Mouse (Mus musculus) kidney, embryonic 14.5 days (tissue): ENCODE measurements around the gene Mmachc. TPM values are rescaled to one million over a fixed set of nuclear protein-coding genes. Genes with fewer than 3 reads are reported as not detected.
"Not testable (repeated sequence)": the region's sequence is repeated elsewhere in the genome, so short reads cannot be mapped to it uniquely, and the experiment has no call there.

Experiments used
- ATAC-seq: fragments of 200-750 bp; cut with Nextera tagmentation; 2 replicates; pipeline ENCODE4 v1.8.0; 2017; ENCODE audit warnings: moderate number of reproducible peaks, mild to moderate bottlenecking, moderate TSS enrichment, moderate library complexity; ENCODE audit not compliant: low FRiP score, low TSS enrichment
- H3K27ac ChIP-seq: fragments of 300-500 bp; sonication (generic); 2 replicates; pipeline ENCODE4 v1.5.1; 2014; ENCODE audit warnings: low read depth, mild to moderate bottlenecking, low read length, moderate library complexity, mixed read lengths
- H3K27me3 ChIP-seq: fragments of 300-500 bp; sonication (generic); 2 replicates; pipeline ENCODE4 v1.6.1; 2014; ENCODE audit warnings: mild to moderate bottlenecking, low read length; ENCODE audit not compliant: control insufficient read depth, insufficient read depth
- H3K36me3 ChIP-seq: fragments of 300-500 bp; sonication (generic); 2 replicates; pipeline ENCODE4 v1.6.1; 2014; ENCODE audit warnings: low read length, mixed read lengths; ENCODE audit not compliant: control insufficient read depth, insufficient read depth
- H3K4me1 ChIP-seq: fragments of 300-500 bp; sonication (generic); 2 replicates; pipeline ENCODE4 v1.6.1; 2014; ENCODE audit warnings: low read length, mixed read lengths; ENCODE audit not compliant: control insufficient read depth, insufficient read depth
- H3K4me2 ChIP-seq: fragments of 300-500 bp; sonication (generic); replicated peaks from 2 replicates; pipeline ENCODE4 v1.6.1; 2014; ENCODE audit warnings: low read depth, mild to moderate bottlenecking, low read length
- H3K4me3 ChIP-seq: fragments of 300-500 bp; sonication (generic); 2 replicates; pipeline ENCODE4 v1.5.1; 2014; ENCODE audit warnings: mild to moderate bottlenecking, low read length
- H3K9ac ChIP-seq: fragments of 300-500 bp; sonication (generic); 2 replicates; pipeline ENCODE4 v1.6.1; 2014; ENCODE audit warnings: low read depth, mild to moderate bottlenecking, low read length, moderate library complexity
- H3K9me3 ChIP-seq: fragments of 300-500 bp; sonication (generic); 2 replicates; pipeline ENCODE4 v1.6.1; 2016; ENCODE audit warnings: low read length; ENCODE audit not compliant: control insufficient read depth
- WGBS: fragments of 180-500 bp; shearing (Covaris S2); extraction: QIAGEN DNeasy Blood & Tissue Kit; methylation state at CpG from one replicate; pipeline ENCODE4 v1.1.7; 2014; 5-methylcytosine and 5-hydroxymethylcytosine counted together
- polyA plus RNA-seq: library from polyadenylated mRNA; unstranded; fragments of >200 nt; fragmentation: Nextera tagmentation; extraction: Ambion mirVana; gene quantifications from 2 replicates; pipeline ENCODE4 v1.2.1, GENCODE M21; 2014

Mmachc gene
- polyA plus RNA-seq, 1 experiment from 2014 or later: 25.5 TPM

DNA sequence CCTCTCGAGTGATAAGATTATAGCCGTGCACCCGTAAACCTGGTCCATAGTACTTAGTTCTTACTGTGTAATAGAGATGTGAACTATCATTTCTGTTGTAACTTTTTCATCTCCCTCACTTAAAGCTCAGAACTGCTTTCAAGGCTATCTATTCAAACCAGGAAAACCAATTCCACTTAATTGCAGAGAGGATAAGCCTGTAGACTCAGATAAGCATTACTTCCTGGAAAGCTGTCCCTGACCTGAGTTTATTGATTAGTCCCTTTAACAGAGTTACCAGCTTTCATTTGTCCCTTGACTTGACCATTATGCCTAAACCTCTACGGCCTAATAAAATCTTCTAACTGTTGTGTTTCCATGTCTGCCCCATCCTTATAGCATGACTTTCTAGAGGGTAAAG, 24.2 kb downstream of the Mmachc start:
- whole genome bisulfite sequencing: 90% methylated on average over 4 of the region's 4 CpGs
- H3K4me3 ChIP-seq: no peak overlapping the region
- no peak for ATAC-seq
- no peak overlapping the region for H3K27ac ChIP-seq
- no peak overlapping the region for H3K4me2 ChIP-seq
- H3K9ac ChIP-seq: no peak overlapping the region
- H3K9me3 ChIP-seq: no peaks in the 10 kb centered on the region
- H3K27me3 ChIP-seq: no peaks in the 10 kb centered on the region
- H3K4me1 ChIP-seq: peaks cover 19% of the 10 kb centered on the region; the same call in 1 of the 2 replicates
- H3K36me3 ChIP-seq: peaks cover 13% of the 10 kb centered on the region

DNA sequence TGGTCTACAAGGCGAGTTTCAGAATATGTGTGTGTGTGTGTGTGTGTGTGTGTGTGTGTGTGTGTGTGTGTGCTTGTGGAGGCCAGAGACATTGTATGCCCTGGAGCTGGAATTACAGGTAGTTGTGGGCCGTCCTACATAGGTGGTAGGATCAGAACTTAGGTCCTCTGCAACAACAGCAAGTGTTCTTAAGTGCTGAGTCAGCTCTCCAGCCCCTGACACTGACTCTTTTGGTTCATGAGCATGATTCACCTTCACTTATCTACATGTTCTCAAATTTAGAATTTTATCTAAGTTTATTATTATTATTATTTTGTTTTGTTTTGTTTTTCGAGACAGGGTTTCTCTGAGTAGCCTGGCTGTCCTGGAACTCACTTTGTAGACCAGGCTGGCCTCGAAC, 27.7 kb downstream of the Mmachc start:
- H3K4me3 ChIP-seq, H3K4me2 ChIP-seq, H3K27me3 ChIP-seq, ATAC-seq, H3K9ac ChIP-seq, H3K4me1 ChIP-seq, H3K9me3 ChIP-seq, H3K36me3 ChIP-seq, H3K27ac ChIP-seq: not testable (repeated sequence)
- 92% methylated on average over 4 of the region's 4 CpGs for WGBS

DNA sequence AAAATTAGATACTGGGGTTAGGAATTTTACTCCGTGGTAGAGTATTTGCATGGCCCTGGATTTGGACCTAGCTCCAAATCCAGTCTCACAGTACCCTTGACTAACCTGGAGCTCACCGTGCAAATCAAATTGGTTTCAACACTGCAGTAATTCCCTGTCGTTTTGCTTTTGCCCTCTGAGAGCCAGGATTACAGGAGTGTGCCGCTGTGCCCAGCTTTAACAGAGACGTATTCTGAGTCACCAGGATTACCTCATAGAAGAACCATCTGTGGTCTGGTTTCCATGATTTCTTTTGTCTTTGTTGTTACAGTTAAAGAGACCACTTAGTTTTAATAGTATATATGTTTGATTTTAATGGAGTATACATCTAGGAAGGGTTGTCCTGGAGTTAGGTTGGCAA, 29.1 kb downstream of the Mmachc start:
- no peak overlapping the region for H3K27ac ChIP-seq
- H3K4me2 ChIP-seq: no peak overlapping the region
- no peaks in the 10 kb centered on the region for H3K4me1 ChIP-seq
- no peak overlapping the region for H3K9ac ChIP-seq
- no peak for ATAC-seq
- WGBS: 78% methylated on average over 5 of the region's 5 CpGs
- no peak overlapping the region for H3K4me3 ChIP-seq
- no peaks in the 10 kb centered on the region for H3K9me3 ChIP-seq
- H3K36me3 ChIP-seq: no peaks in the 10 kb centered on the region
- no peaks in the 10 kb centered on the region for H3K27me3 ChIP-seq

DNA sequence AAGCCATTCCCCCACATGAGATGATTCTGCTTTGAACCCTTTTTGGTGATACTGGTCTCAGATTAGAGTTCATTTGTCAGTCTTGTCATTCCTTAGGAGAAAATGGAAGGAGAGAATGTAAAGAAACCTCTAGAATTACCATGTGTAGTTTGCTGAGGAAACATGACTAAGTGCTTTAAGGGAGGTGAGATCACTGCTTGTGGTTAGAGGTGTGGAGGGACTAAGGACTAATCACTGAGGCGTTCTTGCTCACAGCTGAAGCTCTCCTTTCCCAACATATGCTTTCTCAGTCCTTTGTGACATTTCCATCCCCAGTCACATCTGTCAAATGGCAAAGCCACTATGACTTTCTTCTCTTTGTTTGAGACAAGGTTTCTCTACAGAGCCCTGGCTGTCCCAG, 30.4 kb downstream of the Mmachc start:
- Histone ChIP-seq H3K9ac (no peak overlapping the region), H3K4me1 (no peaks in the 10 kb centered on the region), H3K4me3 (no peak overlapping the region), H3K27me3 (no peaks in the 10 kb centered on the region), H3K4me2 (no peak overlapping the region), H3K36me3 (no peaks in the 10 kb centered on the region), H3K27ac (no peak overlapping the region), H3K9me3 (no peaks in the 10 kb centered on the region)
- no peak for ATAC-seq
- 78% methylated on average over 1 of the region's 1 CpGs for WGBS

DNA sequence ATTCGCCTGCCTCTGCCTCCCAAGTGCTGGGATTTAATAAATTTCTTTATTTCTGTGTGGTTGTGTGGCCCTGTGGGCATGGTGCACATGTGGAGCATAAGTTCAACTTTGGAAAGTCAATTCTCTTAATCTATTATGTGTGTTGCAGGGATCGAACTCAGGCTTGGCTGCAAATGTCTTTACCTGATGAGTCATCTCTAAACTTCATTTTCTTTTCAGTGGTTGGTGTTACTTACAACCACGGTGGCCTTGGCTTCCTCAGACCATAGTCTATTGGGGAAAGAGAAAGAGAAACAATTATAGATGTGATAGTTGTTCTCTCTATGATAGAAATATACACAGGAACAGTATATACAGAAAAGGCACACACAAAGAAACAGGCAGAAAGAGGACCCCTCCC, 32.2 kb downstream of the Mmachc start:
- Histone ChIP-seq H3K9me3 (no peaks in the 10 kb centered on the region), H3K36me3 (no peaks in the 10 kb centered on the region), H3K4me1 (no peaks in the 10 kb centered on the region), H3K27me3 (no peaks in the 10 kb centered on the region), H3K27ac (no peak overlapping the region), H3K4me2 (no peak overlapping the region), H3K4me3 (no peak overlapping the region), H3K9ac (no peak overlapping the region)
- no peak for ATAC-seq
- WGBS: 81% methylated on average over 3 of the region's 3 CpGs

DNA sequence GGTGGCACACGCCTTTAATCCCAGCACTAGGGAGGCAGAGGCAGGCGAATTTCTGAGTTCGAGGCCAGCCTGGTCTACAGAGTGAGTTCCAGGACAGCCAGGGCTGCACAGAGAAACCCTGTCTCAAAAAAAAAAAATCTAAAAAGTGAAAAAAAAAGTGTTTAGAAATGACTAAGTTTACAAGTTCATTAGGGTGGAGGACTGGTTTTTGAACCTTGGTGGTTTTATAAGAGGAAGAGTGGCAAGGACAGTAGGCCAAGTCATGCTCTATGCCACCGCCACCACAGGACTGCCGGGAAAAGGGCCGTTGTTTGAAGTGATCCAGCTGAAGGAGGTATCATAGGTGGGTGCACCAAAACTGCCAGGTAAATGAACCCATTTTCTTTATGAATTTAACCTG, 33.4 kb downstream of the Mmachc start:
- not testable (repeated sequence) for H3K4me1 ChIP-seq, H3K9ac ChIP-seq, ATAC-seq, H3K4me3 ChIP-seq, H3K27ac ChIP-seq, H3K27me3 ChIP-seq, H3K9me3 ChIP-seq, H3K4me2 ChIP-seq, H3K36me3 ChIP-seq
- 92% methylated on average over 6 of the region's 6 CpGs for WGBS

DNA sequence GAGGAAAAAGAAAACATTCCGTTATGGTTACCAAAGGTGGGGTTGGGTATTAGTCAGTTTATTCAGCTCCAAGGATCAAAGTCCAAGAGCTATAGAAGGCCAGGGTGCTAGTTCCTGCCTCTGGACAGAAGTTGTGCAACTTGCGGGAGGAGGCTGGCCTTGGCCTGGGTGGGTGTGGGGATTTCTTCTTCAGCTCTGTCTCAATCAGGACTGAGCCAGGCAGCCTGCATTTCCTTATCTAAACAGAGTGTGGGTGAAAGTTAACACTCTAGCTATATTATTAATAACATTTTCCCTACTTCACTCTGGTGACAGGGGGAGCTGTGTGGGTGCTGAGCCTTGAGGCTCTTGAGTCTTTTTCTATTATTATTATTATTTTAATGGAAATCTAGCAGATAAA, 35.4 kb downstream of the Mmachc start:
- no peak overlapping the region for H3K9ac ChIP-seq
- ATAC-seq: no peak
- no peaks in the 10 kb centered on the region for H3K27me3 ChIP-seq
- WGBS: 49% methylated on average over 2 of the region's 2 CpGs
- H3K36me3 ChIP-seq: no peaks in the 10 kb centered on the region
- H3K27ac ChIP-seq: no peak overlapping the region
- no peaks in the 10 kb centered on the region for H3K9me3 ChIP-seq
- no peak overlapping the region for H3K4me3 ChIP-seq
- no peak overlapping the region for H3K4me2 ChIP-seq
- H3K4me1 ChIP-seq: no peaks in the 10 kb centered on the region

DNA sequence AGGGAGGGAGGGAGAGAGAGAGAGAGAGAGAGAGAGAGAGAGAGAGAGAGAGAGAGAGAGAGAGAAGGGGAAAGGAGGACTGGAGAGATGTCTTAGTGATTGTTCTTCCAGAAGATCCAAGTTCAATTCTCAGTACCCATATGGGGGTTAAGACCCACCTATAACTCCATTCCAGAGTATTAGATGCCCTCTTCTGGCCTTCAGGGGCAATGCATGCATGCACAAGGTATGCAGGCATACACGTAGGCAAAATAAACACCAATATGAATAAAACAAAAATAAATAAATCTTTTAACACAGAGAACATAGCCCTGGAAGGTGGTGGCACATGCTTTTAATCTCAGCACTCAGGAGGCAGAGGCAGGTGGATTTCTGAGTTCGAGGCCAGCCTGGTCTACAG, 38.9 kb downstream of the Mmachc start:
- no peak for ATAC-seq
- H3K27ac ChIP-seq: no peak overlapping the region
- H3K4me3 ChIP-seq: no peak overlapping the region
- no peaks in the 10 kb centered on the region for H3K4me1 ChIP-seq
- 77% methylated on average over 2 of the region's 2 CpGs for WGBS
- H3K4me2 ChIP-seq: no peak overlapping the region
- H3K9ac ChIP-seq: no peak overlapping the region
- no peaks in the 10 kb centered on the region for H3K9me3 ChIP-seq
- H3K36me3 ChIP-seq: no peaks in the 10 kb centered on the region
- H3K27me3 ChIP-seq: no peaks in the 10 kb centered on the region

DNA sequence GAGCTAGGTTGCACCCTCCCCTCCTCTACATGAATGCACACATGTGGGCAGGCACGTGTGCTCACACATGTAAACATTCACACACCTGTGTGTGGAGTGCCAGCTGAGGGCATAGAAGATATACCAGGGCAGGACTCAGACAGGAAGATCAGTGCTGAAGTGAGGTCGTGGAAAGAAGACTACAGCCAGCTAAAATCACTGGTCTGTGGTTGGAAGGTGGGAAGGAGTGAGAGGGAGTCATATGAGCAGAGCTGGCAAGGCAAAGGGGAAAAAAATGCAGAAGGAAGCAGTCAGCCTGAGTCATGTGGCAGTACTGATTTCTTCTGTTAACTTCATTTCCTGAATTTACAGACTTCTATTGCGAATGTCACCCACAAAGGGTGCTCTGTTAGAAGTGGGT, 40.1 kb downstream of the Mmachc start:
- Histone ChIP-seq H3K27me3 (no peaks in the 10 kb centered on the region), H3K4me2 (no peak overlapping the region), H3K9ac (no peak overlapping the region), H3K9me3 (no peaks in the 10 kb centered on the region), H3K27ac (no peak overlapping the region), H3K4me3 (no peak overlapping the region), H3K4me1 (no peaks in the 10 kb centered on the region), H3K36me3 (no peaks in the 10 kb centered on the region)
- no peak for ATAC-seq
- WGBS: 59% methylated on average over 3 of the region's 3 CpGs

DNA sequence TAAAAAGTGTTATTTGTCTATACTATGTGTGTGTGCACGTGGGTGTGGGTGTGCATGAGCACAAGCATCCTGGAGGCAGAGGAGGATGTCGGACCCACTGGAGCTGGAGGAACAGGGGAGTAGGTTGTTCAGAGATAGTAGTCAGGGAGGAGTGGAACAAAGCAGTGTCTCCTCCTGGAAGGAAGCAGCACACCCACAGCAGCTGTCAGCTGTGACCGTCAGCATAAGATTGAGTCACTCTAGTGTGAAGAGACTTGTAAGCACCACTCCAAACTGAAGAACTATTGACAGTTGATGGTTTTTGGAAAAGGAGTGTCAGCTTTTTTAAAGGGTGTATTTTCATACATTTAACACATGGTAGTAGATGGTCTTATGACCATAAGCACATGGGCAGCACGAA, 41.6 kb downstream of the Mmachc start:
- Histone ChIP-seq H3K27me3 (no peaks in the 10 kb centered on the region), H3K27ac (no peak overlapping the region), H3K9ac (no peak overlapping the region), H3K9me3 (no peaks in the 10 kb centered on the region), H3K4me3 (no peak overlapping the region), H3K4me1 (no peaks in the 10 kb centered on the region), H3K36me3 (no peaks in the 10 kb centered on the region), H3K4me2 (no peak overlapping the region)
- 62% methylated on average over 4 of the region's 4 CpGs for WGBS
- ATAC-seq: no peak; the same call in 1 of the 2 replicates
